Mouse (Mus musculus) macrophage (primary cell): ENCODE results near the gene Ppp2r5d. TPM values are rescaled to one million over a fixed set of nuclear protein-coding genes. Genes with fewer than 3 reads are reported as not detected.

Experiments
- H3K27ac ChIP-seq: fragments of 350-480 bp; formaldehyde crosslinking; 2 replicates; pipeline ENCODE4 v1.9.0; 2021
- H3K36me3 ChIP-seq: fragments of 350-480 bp; formaldehyde crosslinking; 2 replicates; pipeline ENCODE4 v1.9.0; 2021; ENCODE audit errors: inconsistent target
- H3K4me3 ChIP-seq: fragments of 350-480 bp; formaldehyde crosslinking; 2 replicates; pipeline ENCODE4 v1.9.0; 2021; ENCODE audit errors: inconsistent target
- H3K79me2 ChIP-seq: fragments of 350-480 bp; formaldehyde crosslinking; 2 replicates; pipeline ENCODE4 v1.9.0; 2021; ENCODE audit errors: inconsistent target
- WGBS: methylation state at CpG from one replicate; pipeline ENCODE4 v1.1.7; 2026; ENCODE audit warnings: inconsistent platforms; ENCODE audit not compliant: missing documents; 5-methylcytosine and 5-hydroxymethylcytosine counted together
- polyA plus RNA-seq: library from polyadenylated mRNA; stranded (reverse); fragments of 250-400 nt; gene quantifications from 3 replicates; pipeline ENCODE4 v1.2.4, GENCODE M21; 2018; ENCODE audit warnings: inconsistent platforms

Ppp2r5d gene
- polyA plus RNA-seq, 1 experiment from 2014 or later, result 43.0 TPM

DNA sequence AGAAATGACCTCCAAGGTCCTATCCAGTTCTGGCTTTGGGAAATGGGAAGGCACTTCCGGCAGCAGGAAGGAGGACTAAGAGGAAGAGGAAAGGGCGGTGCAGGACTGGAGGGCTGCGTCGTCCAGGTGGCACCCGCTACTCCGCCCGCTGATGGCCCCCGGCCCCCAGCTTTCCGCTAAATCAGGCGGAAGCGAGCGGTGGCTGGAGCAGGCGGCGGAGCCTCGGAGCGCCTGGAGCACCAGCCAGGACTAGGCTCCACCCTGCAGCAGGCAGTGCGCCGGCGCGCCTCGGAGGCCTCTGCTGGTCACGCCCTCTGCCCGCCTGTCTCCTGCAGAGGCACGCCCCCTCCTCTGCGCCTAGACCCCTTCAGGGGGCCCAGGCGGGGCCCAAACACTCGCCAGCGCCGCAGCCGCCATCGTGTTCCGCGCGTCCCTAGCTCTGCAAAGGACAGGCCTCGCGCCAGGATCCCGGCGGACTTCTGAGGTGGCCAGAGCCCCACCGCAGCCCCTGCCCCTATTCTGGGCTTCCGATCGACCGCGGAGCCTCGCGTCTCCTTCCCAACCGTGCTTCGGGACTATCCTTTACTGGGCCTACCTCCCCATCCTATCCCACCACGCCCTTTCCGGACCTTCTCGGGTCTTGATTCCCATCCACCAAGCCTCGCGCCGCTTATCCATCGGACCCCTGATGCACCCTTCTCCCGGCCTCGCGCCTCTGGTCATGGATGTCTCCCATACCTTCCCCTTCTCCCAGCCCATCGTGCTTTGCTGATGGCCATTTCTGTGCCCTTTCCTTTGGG, 54.5 kb downstream of the Ppp2r5d start, which contains the start of gene Cul7:
Cul7 (plus strand) TSS at position 106 of the 800 bp plus-strand sequence.
- Histone ChIP-seq H3K27ac (0 out of 2 replicates have a peak within 1 kb of the TSS, but pooled peaks have one; percentile 13), H3K79me2 (peaks cover 16% of the 10 kb centered on the region), H3K4me3 (peak within 1 kb of the TSS; percentile 45), H3K36me3 (peaks cover 4% of the 10 kb centered on the region; the same call in 1 of the 2 replicates)
- under 1% methylated on average over 55 of the region's 58 CpGs for WGBS

DNA sequence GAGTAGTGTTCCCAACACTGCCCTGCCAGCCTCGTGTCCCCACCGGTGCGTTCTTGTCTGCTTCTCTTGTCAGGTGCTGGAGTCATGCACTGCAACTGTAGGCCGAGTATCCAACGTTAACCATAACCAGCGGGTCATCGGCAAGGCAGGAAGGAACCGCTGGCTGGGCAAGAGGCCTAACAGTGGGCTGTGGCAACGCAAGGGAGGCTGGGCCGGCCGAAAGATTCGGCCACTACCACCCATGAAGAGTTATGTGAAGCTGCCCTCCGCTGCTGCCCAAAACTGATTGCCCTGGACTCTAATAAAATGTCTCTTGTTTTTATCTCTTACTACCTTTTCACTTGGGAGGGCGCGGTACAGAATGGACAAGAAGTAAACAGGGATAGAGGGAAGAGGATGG, 55.1 kb downstream of the Ppp2r5d start:
- Histone ChIP-seq H3K79me2 (peaks cover 16% of the 10 kb centered on the region), H3K4me3 (peak overlapping the region; percentile 15), H3K27ac (0 out of 2 replicates have a peak overlapping the region, but pooled peaks have one; percentile 13), H3K36me3 (peaks cover 4% of the 10 kb centered on the region; the same call in 1 of the 2 replicates)
- 44% methylated on average over 15 of the region's 15 CpGs for WGBS

- 95% methylated on average over 9 of the region's 9 CpGs for WGBS
- no peak overlapping the region for H3K4me3 ChIP-seq
Measured at GRCm38 (mm10) chr17:46648436-46648835, 56.5 kb downstream of the Ppp2r5d start.

GRCm38 (mm10) chr17:46647279-46647678, 57.6 kb downstream of the Ppp2r5d start:
- Histone ChIP-seq H3K79me2 (peaks cover 16% of the 10 kb centered on the region), H3K27ac (no peak overlapping the region), H3K36me3 (peaks cover 4% of the 10 kb centered on the region; the same call in 1 of the 2 replicates), H3K4me3 (no peak overlapping the region)
- 83% methylated on average over 7 of the region's 7 CpGs for WGBS

More at GRCm38 (mm10) chr17:46648436-46648835, 56.5 kb downstream of the Ppp2r5d start:
- Histone ChIP-seq H3K27ac (no peak overlapping the region), H3K36me3 (peaks cover 4% of the 10 kb centered on the region; the same call in 1 of the 2 replicates), H3K79me2 (peaks cover 16% of the 10 kb centered on the region)

GRCm38 (mm10) chr17:46646322-46646662, 58.6 kb downstream of the Ppp2r5d start:
- Histone ChIP-seq H3K79me2 (peaks cover 16% of the 10 kb centered on the region), H3K27ac (peak overlapping the region; percentile 52), H3K36me3 (peaks cover 4% of the 10 kb centered on the region; the same call in 1 of the 2 replicates), H3K4me3 (peak overlapping the region; percentile 93)
- WGBS, result under 1% methylated on average over 19 of the region's 19 CpGs

DNA sequence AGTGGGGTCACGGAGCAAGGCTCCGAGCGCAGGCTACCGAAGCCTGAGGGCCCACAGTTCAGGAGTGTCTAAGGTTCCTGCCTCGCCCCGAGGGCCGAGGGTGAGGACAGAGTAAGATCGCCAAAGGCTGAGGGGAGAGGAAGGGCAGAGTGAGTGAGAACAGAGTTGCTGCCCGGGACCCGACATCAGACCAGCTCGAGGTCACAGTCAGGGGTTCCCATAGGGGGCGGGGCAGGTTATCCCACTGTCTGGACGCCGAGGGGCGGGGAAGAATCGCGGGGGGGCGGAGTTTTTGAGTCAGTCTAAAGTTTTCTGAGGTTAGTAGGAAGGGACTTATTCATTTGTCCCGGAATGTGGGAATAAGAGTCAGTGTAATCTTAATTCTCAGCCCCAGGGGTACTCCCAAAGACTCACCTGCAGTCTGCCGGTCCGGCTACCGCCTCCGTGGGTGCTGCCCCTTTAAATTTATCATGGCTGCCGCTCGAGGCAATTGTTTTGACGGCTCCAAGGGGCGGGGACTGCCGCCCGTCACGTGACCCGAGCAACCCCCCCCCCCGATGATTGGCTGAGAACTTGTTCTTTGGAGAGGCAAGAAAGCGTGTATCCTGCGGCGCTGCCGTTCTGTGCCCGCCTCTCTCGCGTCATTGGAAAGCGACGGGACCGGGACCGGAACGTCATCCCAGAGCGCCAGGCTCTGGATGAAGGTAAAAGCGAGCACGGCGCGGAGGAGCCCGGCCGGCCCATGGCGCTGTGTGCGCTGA, 59.2 kb downstream of the Ppp2r5d start, which contains the start of the genes Klc4 and Mrpl2:
Klc4 (minus strand) TSS at position 462 of the 761 bp plus-strand sequence.
Mrpl2 (plus strand) TSS at position 669 of the 761 bp plus-strand sequence.
- Histone ChIP-seq H3K27ac (peak within 1 kb of the TSS; percentile 73), H3K79me2 (peaks cover 16% of the 10 kb centered on the region), H3K36me3 (peaks cover 4% of the 10 kb centered on the region; the same call in 1 of the 2 replicates), H3K4me3 (peak within 1 kb of the TSS; percentile 93)
- WGBS, result 2% methylated on average over 49 of the region's 53 CpGs

- H3K36me3 ChIP-seq, result peaks cover 4% of the 10 kb centered on the region; the same call in 1 of the 2 replicates
- peaks cover 22% of the 10 kb centered on the region for H3K79me2 ChIP-seq
- peak overlapping the region; percentile 93 for H3K4me3 ChIP-seq
- 13% methylated on average over 9 of the region's 11 CpGs for WGBS
- H3K27ac ChIP-seq, result peak overlapping the region; percentile 73
Measured at GRCm38 (mm10) chr17:46644916-46645475, 59.9 kb downstream of the Ppp2r5d start.

DNA sequence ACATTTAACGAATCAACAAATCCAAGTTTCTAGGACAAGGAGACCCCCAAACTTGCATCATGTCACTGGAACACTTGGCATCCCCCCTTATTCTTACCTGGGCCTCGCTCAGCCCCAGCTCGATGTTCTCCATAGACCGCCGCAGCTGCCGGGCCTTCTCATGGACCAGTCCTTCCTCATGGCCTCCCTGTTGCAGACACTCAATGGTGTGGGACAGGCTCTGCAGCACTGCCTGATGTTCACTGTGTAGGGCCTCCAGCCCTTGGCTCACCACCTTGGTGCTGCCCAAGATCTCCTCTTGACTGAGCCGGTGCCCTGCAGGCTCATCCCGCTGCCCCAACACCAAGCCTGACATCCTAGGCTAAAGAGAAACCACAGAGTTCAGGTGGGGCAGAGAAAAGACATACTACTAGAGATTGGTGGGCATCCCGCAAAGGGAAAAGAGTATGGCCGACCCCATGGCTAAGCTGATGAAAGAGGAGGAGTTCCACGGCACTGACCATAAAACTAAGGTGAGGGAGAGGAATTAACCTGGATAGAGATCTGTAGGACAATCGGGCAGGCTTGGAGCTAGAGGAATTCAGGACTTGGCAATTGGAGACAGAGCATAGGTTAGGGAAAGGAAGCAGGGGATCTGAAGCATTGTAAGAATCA, 60.6 kb downstream of the Ppp2r5d start:
- Histone ChIP-seq H3K4me3 (no peak overlapping the region), H3K27ac (0 out of 2 replicates have a peak overlapping the region, but pooled peaks have one; percentile 73), H3K79me2 (peaks cover 27% of the 10 kb centered on the region), H3K36me3 (peaks cover 4% of the 10 kb centered on the region; the same call in 1 of the 2 replicates)
- WGBS, result 95% methylated on average over 11 of the region's 12 CpGs

GRCm38 (mm10) chr17:46642060-46642459, 62.9 kb downstream of the Ppp2r5d start:
- no peaks in the 10 kb centered on the region for H3K36me3 ChIP-seq
- no peak overlapping the region for H3K4me3 ChIP-seq
- no peak overlapping the region for H3K27ac ChIP-seq
- H3K79me2 ChIP-seq, result peaks cover 34% of the 10 kb centered on the region
- WGBS, result over 99% methylated on average over 14 of the region's 17 CpGs

- peak overlapping the region; percentile 98 for H3K27ac ChIP-seq
- WGBS, result 30% methylated on average over 9 of the region's 9 CpGs
- peaks cover 14% of the 10 kb centered on the region; the same call in 1 of the 2 replicates for H3K36me3 ChIP-seq
- peak overlapping the region; percentile 66 for H3K4me3 ChIP-seq
- H3K79me2 ChIP-seq, result peaks cover 26% of the 10 kb centered on the region
Measured at GRCm38 (mm10) chr17:46639929-46640328, 65.0 kb downstream of the Ppp2r5d start.

- H3K36me3 ChIP-seq, result peaks cover 37% of the 10 kb centered on the region
- 9% methylated on average over 15 of the region's 15 CpGs for WGBS
- no peak overlapping the region for H3K4me3 ChIP-seq
Measured at GRCm38 (mm10) chr17:46636831-46637523, 67.9 kb downstream of the Ppp2r5d start.

More at GRCm38 (mm10) chr17:46636831-46637523, 67.9 kb downstream of the Ppp2r5d start:
- no peak overlapping the region for H3K27ac ChIP-seq
- peaks cover 26% of the 10 kb centered on the region for H3K79me2 ChIP-seq
